Mouse (Mus musculus) embryo, embryonic 9.5 days (tissue): ENCODE measurements around the gene Fam228a.
A peak's percentile ranks its signal among the peaks of the same experiment; 100 is the strongest.
"Not testable (repeated sequence)": the region's sequence is repeated elsewhere in the genome, so short reads cannot be mapped to it uniquely, and the experiment has no call there.

Experiments
- DNase-seq: peaks from one replicate; pipeline ENCODE4 v3.0.0-alpha.2; 2017; ENCODE audit errors: extremely low spot score

The Fam228a gene

GRCm38 (mm10) chr12:4738031-4738576 lies at the start of gene Fam228a:
Gene Fam228a (minus strand): TSS chr12:4738430.
- no peak for DNase-seq

- DNase-seq: no peak
These were observed 46.2 kb upstream of the Fam228a start for GRCm38 (mm10) chr12:4784466-4784865.

- DNase-seq: no peak
These were observed 45.4 kb upstream of the Fam228a start for GRCm38 (mm10) chr12:4783598-4783997.

- DNase-seq: not testable (repeated sequence)
These were observed 43.6 kb upstream of the Fam228a start for GRCm38 (mm10) chr12:4781725-4782404.

GRCm38 (mm10) chr12:4781270-4781669 lies 43.0 kb upstream of the Fam228a start:
- DNase-seq: no peak

- DNase-seq: no peak
These were observed 42.0 kb upstream of the Fam228a start for GRCm38 (mm10) chr12:4780245-4780644.

- no peak for DNase-seq
These were observed 39.5 kb upstream of the Fam228a start for GRCm38 (mm10) chr12:4777734-4778133.

GRCm38 (mm10) chr12:4775588-4775949 lies 37.3 kb upstream of the Fam228a start:
- no peak for DNase-seq

GRCm38 (mm10) chr12:4774895-4775587 lies 36.8 kb upstream of the Fam228a start:
- no peak for DNase-seq

GRCm38 (mm10) chr12:4769333-4769723 lies 31.1 kb upstream of the Fam228a start:
- DNase-seq: no peak

- DNase-seq: peak; percentile 98
These were observed 30.5 kb upstream of the Fam228a start, which contains the start of the genes Pfn4 and Fam228b for GRCm38 (mm10) chr12:4768492-4769332. Gene Pfn4 (plus strand): TSS chr12:4769022. Gene Fam228b (minus strand): TSS chr12:4769267.

- no peak for DNase-seq
These were observed 18.8 kb upstream of the Fam228a start for GRCm38 (mm10) chr12:4757060-4757459.

- DNase-seq: not testable (repeated sequence)
These were observed 16.2 kb upstream of the Fam228a start for GRCm38 (mm10) chr12:4754451-4754850.

GRCm38 (mm10) chr12:4744486-4744885 lies 6.3 kb upstream of the Fam228a start:
- no peak for DNase-seq

- no peak for DNase-seq
These were observed 4.0 kb upstream of the Fam228a start for GRCm38 (mm10) chr12:4742183-4742582.

- DNase-seq: no peak
These were observed 2.6 kb upstream of the Fam228a start for GRCm38 (mm10) chr12:4740823-4741222.

GRCm38 (mm10) chr12:4732332-4732731 lies 5.9 kb downstream of the Fam228a start:
- no peak for DNase-seq

- no peak for DNase-seq
These were observed 6.6 kb downstream of the Fam228a start for GRCm38 (mm10) chr12:4731629-4732028.

- DNase-seq: no peak
These were observed 9.1 kb downstream of the Fam228a start for GRCm38 (mm10) chr12:4729165-4729564.

GRCm38 (mm10) chr12:4719762-4720754 lies 18.2 kb downstream of the Fam228a start:
- DNase-seq: no peak
